Mouse (Mus musculus) ES-Bruce4 (cell line): ENCODE results near the gene Frmpd4. TPM values are rescaled to one million over a fixed set of nuclear protein-coding genes. Genes with fewer than 3 reads are reported as not detected.

Source experiments
- H3K27ac ChIP-seq: 2 replicates; pipeline ENCODE4 v1.5.1; 2012; ENCODE audit warnings: low read length, inconsistent platforms; ENCODE audit not compliant: insufficient read depth
- H3K27me3 ChIP-seq: 2 replicates; pipeline ENCODE4 v1.6.1; 2012; ENCODE audit warnings: mild to moderate bottlenecking, low read length, inconsistent platforms; ENCODE audit not compliant: control insufficient read depth, poor library complexity, insufficient read depth, severe bottlenecking
- H3K36me3 ChIP-seq: 2 replicates; pipeline ENCODE4 v1.6.1; 2012; ENCODE audit warnings: inconsistent platforms, mild to moderate bottlenecking, low read length, moderate library complexity; ENCODE audit not compliant: control insufficient read depth, poor library complexity, insufficient read depth, severe bottlenecking
- H3K4me1 ChIP-seq: one replicate; pipeline ENCODE4 v1.8.1; 2011; ENCODE audit warnings: low read length; ENCODE audit not compliant: control insufficient read depth, insufficient read depth
- H3K4me3 ChIP-seq: 2 replicates; pipeline ENCODE4 v1.5.1; 2011; ENCODE audit warnings: low read depth, mild to moderate bottlenecking, low read length
- H3K9ac ChIP-seq: 2 replicates; pipeline ENCODE4 v1.6.1; 2012; ENCODE audit warnings: low read depth, mild to moderate bottlenecking, inconsistent platforms; ENCODE audit not compliant: poor library complexity, severe bottlenecking
- H3K9me3 ChIP-seq: replicated peaks from 2 replicates; pipeline ENCODE4 v1.6.1; 2012; ENCODE audit warnings: mild to moderate bottlenecking, low read length, inconsistent platforms; ENCODE audit not compliant: control insufficient read depth, poor library complexity, insufficient read depth, severe bottlenecking
- CTCF ChIP-seq: IDR thresholded peaks from one replicate; pipeline ENCODE4 v1.8.1; 2011; ENCODE audit warnings: low read depth, low read length
- EP300 ChIP-seq: IDR thresholded peaks from 2 replicates; pipeline ENCODE4 v1.6.1; 2011; ENCODE audit warnings: low read depth, low read length; ENCODE audit not compliant: insufficient read depth
- POLR2A ChIP-seq: IDR thresholded peaks from one replicate; pipeline ENCODE4 v1.8.1; 2011; ENCODE audit warnings: low read length; ENCODE audit not compliant: insufficient read depth
- polyA plus RNA-seq: library from polyadenylated mRNA; stranded (reverse); fragments of >200 nt; gene quantifications from 2 replicates; pipeline ENCODE4 v1.2.4, GENCODE M21; 2011; ENCODE audit warnings: low read depth; ENCODE audit not compliant: missing spikeins, insufficient read depth, insufficient read length

Gene Frmpd4
- polyA plus RNA-seq, 1 experiment: not detected

DNA sequence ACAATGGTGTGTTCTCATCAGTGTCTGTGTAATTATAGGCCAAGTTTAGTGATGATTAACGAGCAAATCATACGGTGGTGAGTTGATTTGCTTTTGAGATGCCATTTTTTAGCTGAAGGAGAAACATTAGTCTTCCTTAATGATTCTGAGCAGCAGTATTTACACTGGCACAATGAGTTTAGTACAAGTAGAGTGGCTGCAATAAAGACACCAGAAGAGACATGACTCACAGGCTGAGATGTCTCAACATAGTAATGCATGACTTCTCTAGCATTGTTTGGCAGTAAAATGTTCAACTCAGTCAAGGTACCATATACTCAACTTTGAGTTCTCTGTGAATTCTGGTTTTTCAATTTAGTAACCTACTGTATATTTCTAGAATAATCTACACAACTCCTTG is 1058.6 kb downstream of the Frmpd4 start:
- TF ChIP-seq EP300 (no peak), CTCF (no peak), POLR2A (no peak)
- Histone ChIP-seq H3K9ac (no peak overlapping the region), H3K4me1 (no peaks in the 10 kb centered on the region), H3K27me3 (no peaks in the 10 kb centered on the region), H3K4me3 (no peak overlapping the region), H3K36me3 (no peaks in the 10 kb centered on the region), H3K27ac (no peak overlapping the region), H3K9me3 (no peaks in the 10 kb centered on the region)

DNA sequence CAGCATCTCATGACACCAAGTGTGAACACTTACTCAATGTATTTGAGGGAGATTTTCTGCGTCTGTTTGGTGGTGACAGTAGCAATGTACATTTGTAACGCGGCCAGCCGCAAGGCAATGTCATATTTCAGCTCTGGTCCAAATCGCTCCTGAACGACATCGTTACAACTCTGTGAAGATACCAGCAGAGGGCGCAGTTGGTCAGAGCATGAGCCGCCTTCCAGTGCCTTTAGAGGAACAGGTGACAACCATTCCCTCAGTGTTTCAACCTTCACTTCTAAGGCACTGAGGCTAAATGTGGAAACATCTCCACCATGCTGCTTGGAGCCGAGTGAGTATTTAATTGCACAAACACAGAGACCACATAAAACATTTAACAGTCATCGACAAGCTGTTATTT is 1079.3 kb downstream of the Frmpd4 start:
- Histone ChIP-seq H3K27ac (no peak overlapping the region), H3K27me3 (no peaks in the 10 kb centered on the region), H3K9me3 (no peaks in the 10 kb centered on the region), H3K36me3 (no peaks in the 10 kb centered on the region), H3K4me3 (no peak overlapping the region), H3K9ac (no peak overlapping the region), H3K4me1 (no peaks in the 10 kb centered on the region)
- TF ChIP-seq EP300 (no peak), POLR2A (no peak), CTCF (peak; percentile 64)

- no peak overlapping the region for H3K4me3 ChIP-seq
- TF ChIP-seq CTCF: no peak
- no peak for TF ChIP-seq EP300
- TF ChIP-seq POLR2A: no peak
- H3K27ac ChIP-seq: no peak overlapping the region
- H3K9me3 ChIP-seq: no peaks in the 10 kb centered on the region
- H3K4me1 ChIP-seq: no peaks in the 10 kb centered on the region
- no peaks in the 10 kb centered on the region for H3K27me3 ChIP-seq
- no peak overlapping the region for H3K9ac ChIP-seq
- no peaks in the 10 kb centered on the region for H3K36me3 ChIP-seq
Measured at GRCm38 (mm10) chrX:167492265-167492664, 1084.8 kb downstream of the Frmpd4 start.

GRCm38 (mm10) chrX:167491589-167492207 is 1085.3 kb downstream of the Frmpd4 start:
- Histone ChIP-seq H3K4me1 (no peaks in the 10 kb centered on the region), H3K4me3 (no peak overlapping the region), H3K9ac (no peak overlapping the region), H3K27ac (no peak overlapping the region), H3K27me3 (no peaks in the 10 kb centered on the region), H3K36me3 (no peaks in the 10 kb centered on the region), H3K9me3 (no peaks in the 10 kb centered on the region)
- TF ChIP-seq EP300: no peak
- no peak for TF ChIP-seq POLR2A
- no peak for TF ChIP-seq CTCF

DNA sequence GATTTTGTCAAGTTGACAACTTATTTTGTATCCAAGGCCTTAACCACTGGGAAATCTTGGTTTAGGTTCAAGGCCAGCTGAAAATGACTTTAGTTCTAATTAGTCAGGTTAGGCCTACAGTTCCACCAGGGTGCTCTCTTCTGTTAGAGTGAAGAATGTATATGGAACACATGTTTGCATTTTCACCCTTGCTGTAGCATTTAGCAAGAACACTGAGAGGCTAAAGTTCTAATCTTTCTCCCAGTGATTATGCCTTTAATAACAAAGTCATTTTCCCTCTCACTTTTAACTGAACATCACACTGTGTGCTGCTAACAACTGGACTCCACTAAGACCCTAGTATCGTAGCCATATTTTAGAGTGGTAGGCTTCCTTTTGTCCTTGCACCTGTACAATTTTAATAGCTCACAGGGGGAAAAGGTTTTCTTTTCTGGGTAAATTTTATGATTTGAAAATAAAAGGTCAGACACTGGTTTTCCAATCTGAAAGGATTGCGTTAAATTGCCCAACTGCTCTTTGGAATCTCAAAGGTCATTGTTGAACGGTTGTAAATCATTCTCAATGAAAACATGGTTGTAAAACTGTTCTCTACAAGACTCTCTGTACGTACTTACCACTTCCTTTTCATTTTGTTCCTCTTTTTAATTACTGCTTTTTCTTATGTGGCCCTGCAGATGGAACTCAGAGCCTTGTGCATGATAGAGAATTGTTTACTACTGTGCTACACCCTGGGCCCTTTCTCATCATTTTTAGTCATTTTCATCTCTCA is 1093.4 kb downstream of the Frmpd4 start:
- Histone ChIP-seq H3K9me3 (no peaks in the 10 kb centered on the region), H3K27me3 (no peaks in the 10 kb centered on the region), H3K4me3 (no peak overlapping the region), H3K9ac (no peak overlapping the region), H3K27ac (no peak overlapping the region), H3K36me3 (no peaks in the 10 kb centered on the region), H3K4me1 (no peaks in the 10 kb centered on the region)
- TF ChIP-seq EP300 (no peak), POLR2A (no peak), CTCF (no peak)

DNA sequence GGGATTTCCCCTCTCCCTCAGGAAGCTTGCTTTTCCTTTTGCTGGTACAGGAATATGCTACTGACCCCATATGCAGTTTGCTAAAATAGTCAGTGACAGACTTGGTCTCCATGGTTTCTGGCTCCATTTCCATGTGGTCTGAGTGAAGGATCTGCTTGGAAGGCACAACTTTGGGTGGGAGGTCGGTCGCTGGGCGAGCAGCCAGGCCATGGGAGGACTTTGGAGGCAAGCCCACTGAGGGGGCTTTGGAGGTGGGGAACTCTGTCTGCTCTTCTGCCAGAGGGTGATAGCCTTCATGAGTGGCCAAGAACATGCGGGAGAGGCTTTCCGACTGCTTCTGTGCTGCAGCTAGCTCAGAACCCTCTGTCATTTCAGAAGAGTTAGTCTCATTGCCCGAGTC is 1099.4 kb downstream of the Frmpd4 start:
- no peak for TF ChIP-seq POLR2A
- no peak for TF ChIP-seq CTCF
- no peak for TF ChIP-seq EP300
- no peak overlapping the region for H3K27ac ChIP-seq
- no peaks in the 10 kb centered on the region for H3K9me3 ChIP-seq
- H3K4me1 ChIP-seq: no peaks in the 10 kb centered on the region
- no peaks in the 10 kb centered on the region for H3K36me3 ChIP-seq
- no peaks in the 10 kb centered on the region for H3K27me3 ChIP-seq
- no peak overlapping the region for H3K9ac ChIP-seq
- no peak overlapping the region for H3K4me3 ChIP-seq
